In genomic region chr4:133330296-133330695, GRCm38 (mm10) we compare ENCODE assay signal across 20 mouse cellular contexts. TPM values are rescaled to one million over a fixed set of nuclear protein-coding genes. Genes with fewer than 3 reads are reported as not detected.
A peak's percentile ranks its signal among the peaks of the same experiment; 100 is the strongest.
DNase-seq lines count a peak whose midpoint lies in the region; TF ChIP-seq lines count a peak whose summit lies in the region.
"Had no signal": no experiment of that assay in that cellular context is flagged by ENCODE, and none has a peak within 500 bp of the region (broad histone marks: within the 10 kb centered on the region; RNA-seq: fewer than 3 reads in every experiment).

No protein-coding gene starts in this region.

- 22% methylated on average over 4 of the region's 4 CpGs for WGBS in small intestine, adult 2 months

- H3K27ac ChIP-seq in small intestine, adult 2 months (ENCODE audit: insufficient read depth, low read depth, low read length) = 0 out of 2 replicates have a peak overlapping the region, but pooled peaks have one; percentile 6
- H3K27ac ChIP-seq: forebrain, embryonic 10.5 days; forebrain, embryonic 13.5 days; heart, adult 2 months; hindbrain, embryonic 12.5 days; hindbrain, embryonic 15.5 days had no signal

- TF ChIP-seq POLR2A in small intestine, adult 2 months (IDR thresholded peaks at IDR 0.05; ENCODE audit: low read depth, low read length) = no peak

- H3K4me3 ChIP-seq in small intestine, adult 2 months (ENCODE audit: low read depth, low read length) = no peak overlapping the region
- H3K4me3 ChIP-seq: forebrain, embryonic 10.5 days; forebrain, embryonic 13.5 days; heart, adult 2 months; hindbrain, embryonic 12.5 days; hindbrain, embryonic 15.5 days had no signal

- peaks cover 16% of the 10 kb centered on the region for H3K4me1 ChIP-seq in small intestine, adult 2 months (ENCODE audit: control insufficient read depth, insufficient read depth, insufficient read length, low read length)
- H3K4me1 ChIP-seq: hindbrain, embryonic 12.5 days; hindbrain, embryonic 15.5 days had no signal

- DNase-seq in kidney, postnatal 36 days = peak; percentile 29 to 35
- no peak for DNase-seq in kidney, postnatal 14 days
- DNase-seq in T-cell, adult 2 months (ENCODE audit: low spot score) = peak; percentile 16
- DNase-seq in thymus, postnatal 25 days = peak; percentile 37
- DNase-seq in retina, embryonic 14.5 days (ENCODE audit: low spot score) = no peak
- DNase-seq in cerebellum, postnatal 4 days (ENCODE audit: low spot score in 2 of 2) = no peak
- DNase-seq: adrenal gland, adult 8-10 months; adrenal gland, postnatal 25 days; cerebellum, adult 11-12 months; cerebellum, adult 8-10 months; cerebellum, postnatal 10 days; cerebellum, postnatal 36 days; gastrocnemius, postnatal 10 days; gastrocnemius, postnatal 36 days; heart, adult 2 months had no signal

- no peaks in the 10 kb centered on the region for H3K27me3 ChIP-seq in small intestine, adult 2 months (ENCODE audit: control insufficient read depth, insufficient read depth, low read length)
- H3K27me3 ChIP-seq: forebrain, embryonic 13.5 days; hindbrain, embryonic 12.5 days; hindbrain, embryonic 15.5 days had no signal

- no peaks in the 10 kb centered on the region; the same call in 1 of the 2 replicates for H3K36me3 ChIP-seq in small intestine, adult 2 months (ENCODE audit: control insufficient read depth, insufficient read depth, low read length)
- H3K36me3 ChIP-seq: forebrain, embryonic 10.5 days; hindbrain, embryonic 12.5 days; hindbrain, embryonic 15.5 days had no signal

- TF ChIP-seq CTCF in small intestine, adult 2 months (IDR thresholded peaks at IDR 0.05; ENCODE audit: extremely low read depth, insufficient read length, insufficient replicate concordance, low read depth, low read length) = no peak

RNA-seq across cellular contexts. Expression of gene Wdtc1, which starts 23.0 kb away (rescaled TPM):
- polyA plus RNA-seq in small intestine, adult 2 months (2012; rRNA removed) = 49.3 and 90.5 TPM in 2 replicates

RNA-seq across cellular contexts. Expression of gene Slc9a1, which starts 39.2 kb away (rescaled TPM):
- polyA plus RNA-seq in small intestine, adult 2 months (2012; rRNA removed) = 35.4 and 46.3 TPM in 2 replicates

RNA-seq across cellular contexts. Expression of gene Tmem222, which starts 52.7 kb away (rescaled TPM):
- 26.2 and 58.0 TPM in 2 replicates for polyA plus RNA-seq in small intestine, adult 2 months (2012; rRNA removed)

Comparison
In these comparisons a context has a peak if more than half of its experiments do, and no peak if none do; other contexts are left out.
1. DNase-seq: peak in kidney, postnatal 36 days (2 of 2), T-cell, adult 2 months (single experiment) and thymus, postnatal 25 days (single experiment); none in kidney, postnatal 14 days (single experiment), retina, embryonic 14.5 days (single experiment) and cerebellum, postnatal 4 days (0 of 2).